In the genomic region with DNA sequence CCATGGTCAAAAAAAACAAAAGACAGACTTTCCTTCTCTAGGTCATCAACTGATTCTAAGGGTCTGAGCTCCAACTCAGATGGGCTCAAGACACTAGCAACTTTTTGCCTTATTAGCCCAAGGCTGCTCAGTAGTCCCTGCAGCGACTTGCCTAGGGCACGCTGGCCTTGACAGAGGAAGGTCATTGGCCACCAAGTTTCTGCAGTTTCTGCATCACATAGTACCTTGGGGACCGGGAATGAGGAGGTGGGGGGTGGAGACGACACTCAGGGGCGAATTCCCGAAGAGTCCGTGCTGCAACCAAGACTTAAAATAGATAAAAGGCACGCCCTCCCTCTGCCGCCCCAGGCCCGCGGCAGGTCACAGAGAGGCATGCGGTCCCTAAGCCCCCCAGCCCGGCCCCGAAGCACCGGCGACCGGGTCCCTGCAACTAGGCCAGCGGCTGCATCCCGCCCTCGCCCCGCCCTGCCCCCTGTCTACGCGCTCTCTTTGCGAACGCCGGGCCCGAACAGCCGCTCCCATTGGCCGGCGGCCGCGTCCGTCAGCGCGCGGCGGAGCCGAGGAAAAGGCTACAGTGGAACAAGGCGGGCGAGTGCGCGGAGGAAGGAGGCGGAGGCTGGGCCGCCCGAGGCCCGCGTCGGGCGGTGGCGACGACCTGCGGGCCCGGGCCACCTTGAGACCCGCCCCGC, we compare ENCODE assay signal across 8 mouse cellular contexts. TPM values are rescaled to one million over a fixed set of nuclear protein-coding genes. Genes with fewer than 3 reads are reported as not detected.
DNase-seq lines count a peak whose midpoint lies in the region; ATAC-seq and TF ChIP-seq lines count a peak whose summit lies in the region.

No protein-coding gene starts in this region.

- H3K27me3 ChIP-seq in forebrain, embryonic 11.5 days (ENCODE audit: control insufficient read depth, insufficient read depth, low read length) = no peaks in the 10 kb centered on the region
- H3K27me3 ChIP-seq in heart, postnatal 0 days (ENCODE audit: control insufficient read depth, insufficient read depth, low read length) = no peaks in the 10 kb centered on the region
- H3K27me3 ChIP-seq in liver, embryonic 16.5 days (ENCODE audit: control insufficient read depth, insufficient read depth, low read depth, low read length) = peaks cover 10% of the 10 kb centered on the region; the same call in 1 of the 2 replicates
- H3K27me3 ChIP-seq in neural tube, embryonic 13.5 days = peaks cover 14% of the 10 kb centered on the region; the same call in 1 of the 2 replicates
- H3K27me3 ChIP-seq in testis, adult 2 months (ENCODE audit: control insufficient read depth, insufficient read depth, low read length) = no peaks in the 10 kb centered on the region

- H3K9ac ChIP-seq in forebrain, embryonic 11.5 days (ENCODE audit: low read length) = peak overlapping the region; percentile 98
- peak overlapping the region; percentile 99 for H3K9ac ChIP-seq in heart, postnatal 0 days (replicated peaks; ENCODE audit: low read depth, low read length)
- H3K9ac ChIP-seq in liver, embryonic 16.5 days (ENCODE audit: low read depth, low read length) = peak overlapping the region; percentile 79
- peak overlapping the region; percentile 96 for H3K9ac ChIP-seq in neural tube, embryonic 13.5 days

- TF ChIP-seq CTCF in heart, postnatal 0 days (IDR thresholded peaks at IDR 0.05; ENCODE audit: low read depth) = peak; percentile 39
- TF ChIP-seq CTCF in testis, adult 2 months (IDR thresholded peaks at IDR 0.05; ENCODE audit: control insufficient read depth, insufficient read depth, insufficient replicate concordance, low read depth, low read length) = no peak

- peak overlapping the region; percentile 93 for H3K4me3 ChIP-seq in forebrain, embryonic 11.5 days (ENCODE audit: low read depth, low read length)
- peak overlapping the region; percentile 90 for H3K4me3 ChIP-seq in heart, postnatal 0 days (ENCODE audit: low read depth, low read length)
- peak overlapping the region; percentile 73 for H3K4me3 ChIP-seq in liver, embryonic 16.5 days (ENCODE audit: low read depth, low read length)
- peak overlapping the region; percentile 79 for H3K4me3 ChIP-seq in neural tube, embryonic 13.5 days
- peak overlapping the region; percentile 85 for H3K4me3 ChIP-seq in testis, adult 2 months (ENCODE audit: control insufficient read depth, low read depth, low read length)

- peaks cover 16% of the 10 kb centered on the region for H3K4me1 ChIP-seq in forebrain, embryonic 11.5 days (replicated peaks; ENCODE audit: control insufficient read depth, insufficient read depth, low read length)
- peaks cover 50% of the 10 kb centered on the region for H3K4me1 ChIP-seq in heart, postnatal 0 days (ENCODE audit: control insufficient read depth, insufficient read depth)
- H3K4me1 ChIP-seq in liver, embryonic 16.5 days (ENCODE audit: control insufficient read depth, low read depth, low read length) = peaks cover 10% of the 10 kb centered on the region
- peaks cover 35% of the 10 kb centered on the region for H3K4me1 ChIP-seq in neural tube, embryonic 13.5 days (replicated peaks)
- H3K4me1 ChIP-seq in testis, adult 2 months (ENCODE audit: control insufficient read depth, insufficient read depth, low read length) = peaks cover 12% of the 10 kb centered on the region

- ATAC-seq in forebrain, embryonic 11.5 days (replicated peaks; ENCODE audit: low FRiP score) = peak; percentile 96
- peak; percentile 93 for ATAC-seq in heart, postnatal 0 days (ENCODE audit: insufficient read depth, low read depth)
- ATAC-seq in liver, embryonic 16.5 days (ENCODE audit: low read depth) = peak; percentile 96
- peak; percentile 95 for ATAC-seq in neural tube, embryonic 13.5 days (ENCODE audit: low read depth)

- TF ChIP-seq EP300 in heart, postnatal 0 days (IDR thresholded peaks at IDR 0.05; ENCODE audit: low read depth) = no peak

- DNase-seq in CD8-positive naive resting alpha-beta T cell, adult 2 months (ENCODE audit: low read depth in 2 of 2, low spot score in 2 of 2) = peak; percentile 87 to 88
- DNase-seq in c-Kit-positive CD71-negative TER-119-negative erythroid progenitor cells, embryonic 14.5 days (ENCODE audit: low read depth) = peak; percentile 80
- peak; percentile 97 for DNase-seq in forebrain, embryonic 11.5 days (ENCODE audit: low spot score)
- DNase-seq in heart, postnatal 0 days (ENCODE audit: low spot score) = peak; percentile 94
- peak; percentile 97 to 98 for DNase-seq in kidney, postnatal 4 days

- WGBS in forebrain, embryonic 11.5 days = under 1% methylated on average over 51 of the region's 55 CpGs
- under 1% methylated on average over 46 of the region's 55 CpGs for WGBS in heart, postnatal 0 days
- WGBS in liver, embryonic 16.5 days (ENCODE audit: insufficient replicate concordance) = under 1% methylated on average over 55 of the region's 55 CpGs
- WGBS in neural tube, embryonic 13.5 days = under 1% methylated on average over 51 of the region's 55 CpGs

- peak; percentile 68 for TF ChIP-seq POLR2A in testis, adult 2 months (IDR thresholded peaks at IDR 0.05; ENCODE audit: control insufficient read depth, low read depth, low read length)

- peak overlapping the region; percentile 56 for H3K4me2 ChIP-seq in forebrain, embryonic 11.5 days (ENCODE audit: low read depth, low read length, severe bottlenecking)
- peak overlapping the region; percentile 71 for H3K4me2 ChIP-seq in heart, postnatal 0 days (ENCODE audit: low read depth, low read length)
- H3K4me2 ChIP-seq in liver, embryonic 16.5 days (ENCODE audit: low read depth, low read length) = peak overlapping the region; percentile 76
- peak overlapping the region; percentile 73 for H3K4me2 ChIP-seq in neural tube, embryonic 13.5 days

- no peaks in the 10 kb centered on the region for H3K36me3 ChIP-seq in forebrain, embryonic 11.5 days (ENCODE audit: control insufficient read depth, insufficient read depth, low read length)
- no peaks in the 10 kb centered on the region for H3K36me3 ChIP-seq in heart, postnatal 0 days (replicated peaks; ENCODE audit: control insufficient read depth, insufficient read depth, low read length)
- no peaks in the 10 kb centered on the region for H3K36me3 ChIP-seq in liver, embryonic 16.5 days (ENCODE audit: control insufficient read depth, insufficient read depth)
- H3K36me3 ChIP-seq in neural tube, embryonic 13.5 days = no peaks in the 10 kb centered on the region
- H3K36me3 ChIP-seq in testis, adult 2 months (ENCODE audit: control insufficient read depth, insufficient read depth, low read length) = no peaks in the 10 kb centered on the region

- peak overlapping the region; percentile 77 for H3K27ac ChIP-seq in forebrain, embryonic 11.5 days (ENCODE audit: low read depth, low read length)
- H3K27ac ChIP-seq in heart, postnatal 0 days (ENCODE audit: low read depth) = peak overlapping the region; percentile 98
- peak overlapping the region; percentile 77 for H3K27ac ChIP-seq in liver, embryonic 16.5 days (ENCODE audit: low read length)
- peak overlapping the region; percentile 95 for H3K27ac ChIP-seq in neural tube, embryonic 13.5 days (replicated peaks)
- peak overlapping the region; percentile 63 for H3K27ac ChIP-seq in testis, adult 2 months (ENCODE audit: control insufficient read depth, insufficient read depth, low read depth, low read length)

- H3K9me3 ChIP-seq in forebrain, embryonic 11.5 days (ENCODE audit: control insufficient read depth, low read length) = no peaks in the 10 kb centered on the region
- no peaks in the 10 kb centered on the region for H3K9me3 ChIP-seq in heart, postnatal 0 days (replicated peaks; ENCODE audit: control insufficient read depth, low read length)
- H3K9me3 ChIP-seq in liver, embryonic 16.5 days (replicated peaks; ENCODE audit: control insufficient read depth, low read length) = no peaks in the 10 kb centered on the region
- H3K9me3 ChIP-seq in neural tube, embryonic 13.5 days = no peaks in the 10 kb centered on the region

RNA-seq across cellular contexts. Expression of a gene that starts 0.7 kb away (rescaled TPM):
- polyA plus RNA-seq in forebrain, embryonic 11.5 days (2014; fragmentation: Nextera tagmentation; extraction: Ambion mirVana) = 1.8 and 1.9 TPM in 2 replicates
- 10.7 and 12.7 TPM in 2 replicates for total RNA-seq in heart, postnatal 0 days (2014; rRNA removed; ENCODE audit: low replicate concordance)
- 2.7 and 2.9 TPM in 2 replicates for polyA plus RNA-seq in heart, postnatal 0 days (2015; fragmentation: Nextera tagmentation; extraction: Ambion mirVana)
- 1.2 and 1.7 TPM in 2 replicates for polyA plus RNA-seq in liver, embryonic 16.5 days (2015; fragmentation: Nextera tagmentation; extraction: Ambion mirVana)
- polyA plus RNA-seq in neural tube, embryonic 13.5 days (2015; fragmentation: Nextera tagmentation; extraction: Ambion mirVana) = 1.8 and 2.2 TPM in 2 replicates
- polyA plus RNA-seq in testis, adult 2 months (2012; rRNA removed) = 4.3 and 4.4 TPM in 2 replicates

Comparison
In these comparisons a context has a peak if more than half of its experiments do, and no peak if none do; other contexts are left out.
1. Peak in every context shown above with its lines: DNase-seq, ATAC-seq, H3K4me3 ChIP-seq and H3K27ac ChIP-seq.